Mouse (Mus musculus) gastrocnemius, adult 18-20 months (tissue): ENCODE measurements around the gene Ly6g6f. TPM values are rescaled to one million over a fixed set of nuclear protein-coding genes. Genes with fewer than 3 reads are reported as not detected.
A peak's percentile ranks its signal among the peaks of the same experiment; 100 is the strongest.

Experiments used
- DNase-seq: peaks from one replicate; pipeline ENCODE4 v3.0.0; 2021; ENCODE audit warnings: low spot score
- total RNA-seq, 2 experiments: library from RNA; stranded (reverse); gene quantifications; 2 replicates each; pipeline ENCODE4 v1.2.3; 2021

Gene Ly6g6f
- total RNA-seq, 2 experiments from 2014 or later: not detected

GRCm38 (mm10) chr17:35079778-35080177 is 5.6 kb downstream of the Ly6g6f start:
- DNase-seq: no peak

- DNase-seq: peak; percentile 46
Measured at GRCm38 (mm10) chr17:35077786-35078233, 7.6 kb downstream of the Ly6g6f start, which contains the start of gene Ly6g6d. Gene Ly6g6d (minus strand): TSS chr17:35078065.

- DNase-seq: no peak
Measured at GRCm38 (mm10) chr17:35077285-35077684, 8.1 kb downstream of the Ly6g6f start.

- DNase-seq: no peak
Measured at GRCm38 (mm10) chr17:35076507-35077176, 8.8 kb downstream of the Ly6g6f start, which contains the start of gene Ly6g6e. Gene Ly6g6e (plus strand): TSS chr17:35076902.

- no peak for DNase-seq
Measured at GRCm38 (mm10) chr17:35074097-35074496, 11.3 kb downstream of the Ly6g6f start.

DNA sequence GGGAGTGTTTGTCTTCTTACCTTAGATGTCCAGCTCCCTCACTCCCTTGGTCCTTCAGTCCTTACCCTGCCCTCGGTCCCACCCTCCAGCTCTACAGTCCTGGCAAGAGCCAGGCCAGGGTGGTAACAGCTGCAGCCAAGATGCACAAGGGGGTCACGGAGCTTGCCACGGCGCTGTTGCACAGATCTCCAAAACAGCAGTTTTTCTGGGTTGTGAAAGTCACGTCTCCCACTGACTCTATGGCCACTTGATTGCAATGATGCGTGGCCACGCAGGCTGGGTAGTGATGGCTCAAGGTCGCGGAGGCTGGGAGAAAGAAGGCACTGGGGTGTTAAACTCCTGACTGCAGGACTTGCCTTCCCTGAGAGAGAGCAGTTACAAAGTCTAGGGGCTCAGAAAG is 14.0 kb downstream of the Ly6g6f start:
- no peak for DNase-seq

DNA sequence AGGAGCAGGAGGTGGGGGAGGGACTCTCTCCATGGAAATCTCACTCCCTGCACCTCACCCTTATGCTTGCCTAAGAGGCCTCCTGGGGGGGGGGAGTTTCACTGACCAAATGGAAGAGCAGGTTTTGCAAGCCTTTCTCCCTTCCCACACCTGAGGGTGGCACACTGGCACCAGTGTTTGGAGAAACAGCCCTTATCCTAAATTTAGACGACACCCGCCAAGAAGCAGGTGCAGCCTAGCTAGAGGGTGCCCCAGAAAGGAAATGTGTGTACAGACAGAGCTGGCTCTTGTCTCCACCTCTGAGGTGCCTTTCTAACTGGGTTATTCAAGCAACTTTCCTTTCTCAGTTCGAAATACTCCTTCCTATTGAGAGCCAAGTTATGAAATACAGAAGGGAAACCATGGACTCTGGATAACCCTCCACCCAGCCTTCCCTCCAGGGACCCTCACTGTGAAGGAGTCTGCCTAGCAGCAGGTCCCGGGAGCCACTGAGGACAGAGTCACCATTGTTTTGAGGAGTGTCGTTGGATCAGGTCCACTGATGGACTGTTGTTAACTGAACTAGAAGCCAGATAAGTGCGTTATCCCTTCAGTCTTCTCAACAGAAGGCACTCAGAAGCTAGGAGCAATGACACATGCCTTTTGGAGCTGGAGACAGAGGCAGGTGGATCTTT is 14.7 kb downstream of the Ly6g6f start:
- DNase-seq: peak; percentile 54

- no peak for DNase-seq
Measured at GRCm38 (mm10) chr17:35068213-35068914, 17.0 kb downstream of the Ly6g6f start.

DNA sequence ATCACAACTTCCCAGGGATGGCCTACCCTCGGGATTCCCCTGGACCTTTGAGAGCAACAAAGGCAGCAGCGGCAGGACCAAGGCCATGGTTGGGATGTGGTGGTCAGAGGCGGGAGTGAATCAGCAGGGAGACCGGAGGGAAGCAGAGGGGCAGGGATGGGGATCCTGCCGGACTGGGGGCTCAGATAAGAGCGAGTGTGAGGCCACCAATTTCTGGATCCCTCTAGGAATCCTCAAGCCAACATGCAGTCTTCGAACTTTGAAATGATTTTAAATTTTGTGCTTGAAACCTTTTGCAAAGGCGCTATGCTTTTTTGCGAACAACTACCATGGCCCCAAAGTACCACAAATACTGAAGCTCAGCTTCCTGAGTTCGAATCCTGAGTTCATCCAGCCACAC is 19.3 kb downstream of the Ly6g6f start, which contains the start of gene Mpig6b:
Gene Mpig6b, minus strand, starts transcription at position 101 of the 400 bp plus-strand sequence.
- no peak for DNase-seq

DNA sequence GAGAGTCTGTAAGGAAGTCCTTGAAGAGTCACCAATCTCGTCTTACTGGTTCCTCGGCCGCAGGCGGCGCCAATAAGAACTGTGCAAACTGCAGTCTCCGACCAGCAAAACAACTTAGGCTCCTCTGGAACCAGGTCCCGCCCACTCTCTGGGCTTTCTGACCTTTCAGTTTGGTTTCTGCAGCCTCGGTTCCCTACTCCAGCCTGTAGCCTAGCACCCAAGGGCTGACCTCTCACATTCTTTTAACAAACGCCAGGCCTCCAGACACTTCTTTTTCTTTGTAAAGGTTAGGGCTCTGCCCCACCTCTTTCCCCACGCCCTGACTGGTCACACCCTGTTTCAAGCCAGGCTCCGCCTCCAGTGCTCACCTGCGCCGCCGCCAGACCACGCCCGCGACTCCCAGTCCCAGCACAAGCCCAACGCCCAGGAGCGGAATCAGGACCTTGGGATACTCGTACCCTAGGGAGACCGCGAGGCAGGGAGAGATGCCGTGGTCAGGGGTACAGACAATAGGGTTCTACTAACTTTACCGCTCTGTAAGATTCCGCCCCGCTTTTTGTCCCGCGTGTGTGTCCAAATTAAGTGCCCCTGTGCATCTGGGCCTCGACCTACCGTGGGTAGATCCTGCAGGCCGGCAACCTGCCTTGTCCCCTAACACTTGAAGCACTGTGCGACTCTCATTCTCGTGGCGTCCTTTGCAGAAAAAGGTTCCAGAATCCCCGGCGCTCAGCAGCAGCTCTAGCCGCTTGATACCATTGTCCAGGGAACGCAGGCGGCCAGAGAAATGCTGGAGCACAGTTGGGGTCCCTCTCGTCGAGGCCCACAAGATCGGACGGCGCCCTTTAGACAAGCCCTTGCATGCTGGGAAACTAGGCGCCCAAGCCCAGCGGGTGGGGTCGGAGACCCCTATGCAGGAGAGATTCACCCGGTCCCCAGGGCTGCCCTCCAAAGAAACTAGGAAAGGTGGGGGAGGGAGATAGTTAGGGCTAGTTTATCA is 20.2 kb downstream of the Ly6g6f start, which contains the start of gene Ly6g6c:
Gene Ly6g6c, plus strand, starts transcription at position 438 of the 997 bp plus-strand sequence.
- DNase-seq: no peak

DNA sequence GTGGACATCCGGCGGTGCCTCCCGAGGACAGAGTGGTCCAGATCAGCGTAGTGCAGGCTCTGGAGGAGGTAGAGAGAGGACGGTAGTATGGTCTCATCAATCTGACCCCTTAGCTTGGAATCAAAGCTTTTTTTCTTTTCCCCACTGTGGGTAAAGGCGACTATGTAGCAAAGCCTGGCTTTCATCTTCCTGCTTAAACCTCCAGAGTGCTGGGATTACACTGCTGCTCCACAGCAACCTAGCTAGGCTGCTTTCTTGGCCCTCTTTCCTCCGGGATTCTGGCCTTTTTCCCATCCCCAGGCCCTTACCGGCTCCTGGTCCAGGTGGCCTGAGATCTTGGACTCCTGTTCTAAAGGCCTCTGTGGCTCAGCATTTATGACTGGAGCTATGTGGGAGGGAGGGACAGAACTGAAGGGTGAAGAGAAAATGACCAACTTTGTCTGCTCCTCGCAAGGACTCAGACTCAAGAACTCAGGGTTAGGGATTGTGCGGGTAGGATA is 21.0 kb downstream of the Ly6g6f start:
- DNase-seq: no peak

DNA sequence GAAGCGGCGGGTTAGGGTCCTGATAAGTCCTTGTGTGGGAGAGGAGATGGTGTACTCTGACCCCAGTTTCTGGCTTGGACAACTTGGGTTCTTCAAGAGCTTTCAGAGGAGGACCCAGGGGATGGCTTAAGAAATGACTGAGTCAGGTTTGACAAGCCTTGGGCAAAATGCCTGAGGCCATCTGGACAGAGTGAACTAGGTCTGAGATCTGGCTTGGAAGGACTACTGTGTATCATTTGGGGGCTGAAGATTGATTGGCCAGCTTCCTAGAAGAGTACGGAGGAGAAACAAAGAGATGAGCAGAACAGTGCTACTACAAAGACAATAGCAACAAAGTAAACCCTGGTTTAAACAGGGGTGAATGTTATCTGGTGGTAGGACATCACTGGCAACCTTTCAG is 21.9 kb downstream of the Ly6g6f start:
- DNase-seq: no peak

DNA sequence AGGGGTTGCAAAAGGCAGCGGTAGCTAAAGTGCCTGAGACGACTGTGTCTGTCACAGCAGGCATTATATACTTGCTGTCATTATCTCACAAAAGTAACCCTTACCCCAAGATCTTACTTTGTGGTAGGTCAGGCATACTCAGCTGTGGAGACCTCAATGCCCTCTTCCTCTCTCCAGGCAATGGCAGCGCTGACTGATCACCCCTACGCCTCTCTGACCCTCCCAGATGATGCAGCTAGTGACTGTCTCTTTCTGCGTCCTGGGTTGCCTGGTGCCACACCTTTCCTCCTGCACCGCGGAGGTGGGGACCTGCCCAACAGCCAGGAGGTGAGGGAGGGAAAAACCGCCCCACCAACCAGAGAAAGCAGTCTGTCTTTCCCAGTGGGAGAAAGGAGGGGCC is 24.1 kb downstream of the Ly6g6f start:
- no peak for DNase-seq

GRCm38 (mm10) chr17:35060737-35061297 is 24.6 kb downstream of the Ly6g6f start:
- DNase-seq: no peak

GRCm38 (mm10) chr17:35060071-35060470 is 25.3 kb downstream of the Ly6g6f start:
- no peak for DNase-seq

GRCm38 (mm10) chr17:35058911-35059892 is 26.2 kb downstream of the Ly6g6f start, which contains the start of gene Ddah2:
Gene Ddah2 (plus strand): TSS chr17:35059035.
- peak; percentile 89 for DNase-seq

GRCm38 (mm10) chr17:35058316-35058715 is 27.1 kb downstream of the Ly6g6f start:
- no peak for DNase-seq

- DNase-seq: no peak
Measured at GRCm38 (mm10) chr17:35057090-35057489, 28.3 kb downstream of the Ly6g6f start.
